Mouse (Mus musculus) c-Kit-positive CD71-negative TER-119-negative erythroid progenitor cells, embryonic 14.5 days (primary cell): ENCODE data around the gene Htr7.
A peak's percentile ranks its signal among the peaks of the same experiment; 100 is the strongest.

Source experiments
- DNase-seq: peaks from one replicate; pipeline ENCODE4 v3.0.0-alpha.2; 2013; ENCODE audit warnings: low read depth

Htr7 gene

GRCm38 (mm10) chr19:36057231-36057811 lies at the start of gene Htr7:
Gene Htr7, minus strand, starts transcription at chr19:36057507.
- DNase-seq, result no peak

- DNase-seq, result no peak
Measured at GRCm38 (mm10) chr19:36103909-36104308, 46.6 kb upstream of the Htr7 start.

GRCm38 (mm10) chr19:36098916-36099315 lies 41.6 kb upstream of the Htr7 start:
- DNase-seq, result no peak

- DNase-seq, result no peak
Measured at GRCm38 (mm10) chr19:36098265-36098664, 41.0 kb upstream of the Htr7 start.

- DNase-seq, result no peak
Measured at GRCm38 (mm10) chr19:36097194-36097593, 39.9 kb upstream of the Htr7 start.

- peak; percentile 29 for DNase-seq
Measured at GRCm38 (mm10) chr19:36090781-36091180, 33.5 kb upstream of the Htr7 start.

GRCm38 (mm10) chr19:36083262-36084225 lies 26.2 kb upstream of the Htr7 start, which contains the start of gene Rpp30:
Gene Rpp30, plus strand, starts transcription at chr19:36083716.
- DNase-seq, result peak; percentile 72

- peak; percentile 61 for DNase-seq
Measured at GRCm38 (mm10) chr19:36082606-36083261, 25.4 kb upstream of the Htr7 start.

GRCm38 (mm10) chr19:36062801-36063529 lies 5.7 kb upstream of the Htr7 start:
- no peak for DNase-seq

- no peak for DNase-seq
Measured at GRCm38 (mm10) chr19:36056502-36057221, 645 bp downstream of the Htr7 start.

GRCm38 (mm10) chr19:36046046-36046445 lies 11.3 kb downstream of the Htr7 start:
- DNase-seq, result no peak

GRCm38 (mm10) chr19:36014836-36015235 lies 42.5 kb downstream of the Htr7 start:
- no peak for DNase-seq

GRCm38 (mm10) chr19:36006277-36006676 lies 51.0 kb downstream of the Htr7 start:
- peak; percentile 42 for DNase-seq

GRCm38 (mm10) chr19:36004961-36005360 lies 52.3 kb downstream of the Htr7 start:
- no peak for DNase-seq

- DNase-seq, result no peak
Measured at GRCm38 (mm10) chr19:36002476-36003445, 54.5 kb downstream of the Htr7 start.

GRCm38 (mm10) chr19:36001512-36001911 lies 55.8 kb downstream of the Htr7 start:
- no peak for DNase-seq

GRCm38 (mm10) chr19:36000955-36001354 lies 56.4 kb downstream of the Htr7 start:
- no peak for DNase-seq

- no peak for DNase-seq
Measured at GRCm38 (mm10) chr19:35997384-35997783, 59.9 kb downstream of the Htr7 start.

GRCm38 (mm10) chr19:35987461-35987860 lies 69.8 kb downstream of the Htr7 start:
- DNase-seq, result no peak

- no peak for DNase-seq
Measured at GRCm38 (mm10) chr19:35974681-35975080, 82.6 kb downstream of the Htr7 start.
